Comparison of ENCODE assay signal across 10 mouse cellular contexts in the genomic region with DNA sequence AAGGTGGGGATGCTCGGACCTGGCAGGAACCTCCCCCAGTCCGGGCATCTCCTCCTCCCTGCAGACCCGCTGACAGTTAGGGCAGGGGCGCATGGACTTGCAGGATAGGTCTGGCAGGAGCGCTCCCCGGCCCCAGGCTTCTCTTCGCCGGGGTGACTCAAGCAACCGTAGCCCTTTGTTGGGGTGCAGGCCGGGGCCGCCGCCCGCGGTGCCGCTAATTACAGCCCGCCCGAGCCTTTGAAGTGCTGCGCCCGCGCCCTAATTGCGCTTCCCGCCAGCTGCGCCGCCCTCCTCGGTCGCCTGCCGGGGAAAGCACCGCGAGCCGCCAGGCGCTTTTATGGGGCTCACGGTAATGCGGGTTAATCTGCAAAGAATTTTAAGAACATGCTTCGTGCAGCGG. TPM values are rescaled to one million over a fixed set of nuclear protein-coding genes. Genes with fewer than 3 reads are reported as not detected.
A peak's percentile ranks its signal among the peaks of the same experiment; 100 is the strongest.
DNase-seq lines count a peak whose midpoint lies in the region; ATAC-seq and TF ChIP-seq lines count a peak whose summit lies in the region.
"Had no signal": no experiment of that assay in that cellular context is flagged by ENCODE, and none has a peak within 500 bp of the region (broad histone marks: within the 10 kb centered on the region; RNA-seq: fewer than 3 reads in every experiment).

No protein-coding gene starts in this region.

- 4% methylated on average over 35 of the region's 35 CpGs for WGBS in liver, embryonic 11.5 days
- under 1% methylated on average over 35 of the region's 35 CpGs for WGBS in embryonic facial prominence, embryonic 15.5 days
- under 1% methylated on average over 30 of the region's 35 CpGs for WGBS in limb, embryonic 14.5 days
- WGBS in stomach, embryonic 14.5 days: under 1% methylated on average over 35 of the region's 35 CpGs

- peak overlapping the region; percentile 22; the same call in 1 of the 2 replicates for H3K4me3 ChIP-seq in liver, embryonic 11.5 days (ENCODE audit: low read depth, low read length)
- H3K4me3 ChIP-seq in embryonic facial prominence, embryonic 15.5 days (replicated peaks): peak overlapping the region; percentile 35
- H3K4me3 ChIP-seq in limb, embryonic 14.5 days (replicated peaks; ENCODE audit: low read length): peak overlapping the region; percentile 34
- peak overlapping the region; percentile 25 for H3K4me3 ChIP-seq in stomach, embryonic 14.5 days (ENCODE audit: low read depth, low read length)

- ATAC-seq in liver, embryonic 11.5 days (replicated peaks; ENCODE audit: low FRiP score): no peak
- ATAC-seq in embryonic facial prominence, embryonic 15.5 days (ENCODE audit: insufficient number of reproducible peaks, low FRiP score, low TSS enrichment, low read depth): peak; percentile 10; the same call in 1 of the 2 replicates
- ATAC-seq in limb, embryonic 14.5 days (ENCODE audit: low FRiP score, low read depth): no peak; the same call in 1 of the 2 replicates
- ATAC-seq in stomach, embryonic 14.5 days (ENCODE audit: insufficient number of reproducible peaks, insufficient read depth, low FRiP score, low read depth): no peak

- no peak for DNase-seq in liver, embryonic 11.5 days (ENCODE audit: low spot score)
- DNase-seq in liver: no peak
- peak; percentile 36 for DNase-seq in limb, embryonic 14.5 days (ENCODE audit: low spot score)
- DNase-seq in cerebellum, adult 11-12 months: no peak
- DNase-seq in right cerebral cortex, postnatal 4 days: no peak
- DNase-seq in adrenal gland, postnatal 25 days: no peak
- DNase-seq: right cerebral cortex, adult 18-20 months had no signal

- no peak overlapping the region for H3K27ac ChIP-seq in liver, embryonic 11.5 days (ENCODE audit: low read depth, low read length)
- no peak overlapping the region for H3K27ac ChIP-seq in embryonic facial prominence, embryonic 15.5 days (replicated peaks)
- H3K27ac ChIP-seq in limb, embryonic 14.5 days (replicated peaks; ENCODE audit: low read depth, low read length): no peak overlapping the region
- no peak overlapping the region for H3K27ac ChIP-seq in stomach, embryonic 14.5 days (ENCODE audit: low read length)

- H3K9ac ChIP-seq in liver, embryonic 11.5 days (ENCODE audit: low read depth, low read length): no peak overlapping the region
- H3K9ac ChIP-seq in embryonic facial prominence, embryonic 15.5 days: 0 out of 2 replicates have a peak overlapping the region, but pooled peaks have one; percentile 10
- peak overlapping the region; percentile 36; the same call in 1 of the 2 replicates for H3K9ac ChIP-seq in limb, embryonic 14.5 days (ENCODE audit: low read depth, low read length, severe bottlenecking)
- no peak overlapping the region for H3K9ac ChIP-seq in stomach, embryonic 14.5 days (replicated peaks; ENCODE audit: low read depth, low read length)

- H3K36me3 ChIP-seq in liver, embryonic 11.5 days (ENCODE audit: control insufficient read depth, insufficient read depth, low read length): no peaks in the 10 kb centered on the region
- H3K36me3 ChIP-seq in embryonic facial prominence, embryonic 15.5 days: no peaks in the 10 kb centered on the region
- no peaks in the 10 kb centered on the region for H3K36me3 ChIP-seq in limb, embryonic 14.5 days (ENCODE audit: control insufficient read depth, insufficient read depth, low read length)
- no peaks in the 10 kb centered on the region for H3K36me3 ChIP-seq in stomach, embryonic 14.5 days (ENCODE audit: control insufficient read depth, insufficient read depth, low read length)

- H3K27me3 ChIP-seq in liver, embryonic 11.5 days (replicated peaks; ENCODE audit: control insufficient read depth, insufficient read depth, low read length): peaks cover 52% of the 10 kb centered on the region
- peaks cover 31% of the 10 kb centered on the region for H3K27me3 ChIP-seq in embryonic facial prominence, embryonic 15.5 days
- H3K27me3 ChIP-seq in limb, embryonic 14.5 days (ENCODE audit: control insufficient read depth, insufficient read depth, low read length): peaks cover 7% of the 10 kb centered on the region; the same call in 1 of the 2 replicates
- peaks cover 26% of the 10 kb centered on the region for H3K27me3 ChIP-seq in stomach, embryonic 14.5 days (ENCODE audit: control insufficient read depth, insufficient read depth, low read length)

- no peak for TF ChIP-seq POLR2A in limb, embryonic 14.5 days (IDR thresholded peaks at IDR 0.05; ENCODE audit: borderline replicate concordance, extremely low read depth, insufficient read depth, insufficient read length)

- H3K9me3 ChIP-seq in liver, embryonic 11.5 days (ENCODE audit: control insufficient read depth, low read length): no peaks in the 10 kb centered on the region
- no peaks in the 10 kb centered on the region for H3K9me3 ChIP-seq in embryonic facial prominence, embryonic 15.5 days (replicated peaks)
- no peaks in the 10 kb centered on the region for H3K9me3 ChIP-seq in limb, embryonic 14.5 days (ENCODE audit: control insufficient read depth, low read length)
- H3K9me3 ChIP-seq in stomach, embryonic 14.5 days (ENCODE audit: control insufficient read depth, low read depth, low read length): no peaks in the 10 kb centered on the region

- no peaks in the 10 kb centered on the region; the same call in 1 of the 2 replicates for H3K4me1 ChIP-seq in liver, embryonic 11.5 days (replicated peaks; ENCODE audit: control insufficient read depth, insufficient read depth, low read length)
- H3K4me1 ChIP-seq in embryonic facial prominence, embryonic 15.5 days: peaks cover 24% of the 10 kb centered on the region
- H3K4me1 ChIP-seq in limb, embryonic 14.5 days (ENCODE audit: control insufficient read depth, insufficient read depth, low read length): peaks cover 14% of the 10 kb centered on the region
- H3K4me1 ChIP-seq in stomach, embryonic 14.5 days (ENCODE audit: control insufficient read depth, insufficient read depth, low read length): peaks cover 7% of the 10 kb centered on the region; the same call in 1 of the 2 replicates

- peak overlapping the region; percentile 51 for H3K4me2 ChIP-seq in liver, embryonic 11.5 days
- H3K4me2 ChIP-seq in embryonic facial prominence, embryonic 15.5 days (replicated peaks): peak overlapping the region; percentile 70
- peak overlapping the region; percentile 80 for H3K4me2 ChIP-seq in limb, embryonic 14.5 days (replicated peaks; ENCODE audit: low read depth, low read length, severe bottlenecking)
- peak overlapping the region; percentile 56 for H3K4me2 ChIP-seq in stomach, embryonic 14.5 days (replicated peaks; ENCODE audit: low read depth, low read length)

RNA-seq across cellular contexts. Expression of gene Tspear, which starts 8.8 kb away (rescaled TPM):
- 0.16 TPM in 1 of 2 replicates, not detected in the other for polyA plus RNA-seq in liver, embryonic 11.5 days (2014; fragmentation: Nextera tagmentation; extraction: Ambion mirVana)
- 3.3 and 3.4 TPM in 2 replicates for polyA plus RNA-seq in embryonic facial prominence, embryonic 15.5 days (2015; fragmentation: Nextera tagmentation; extraction: Ambion mirVana)
- 2.0 TPM in 2 replicates for polyA plus RNA-seq in limb, embryonic 14.5 days (2012; rRNA removed)
- polyA plus RNA-seq in limb, embryonic 14.5 days (2014; fragmentation: Nextera tagmentation; extraction: Ambion mirVana): 1.1 and 1.5 TPM in 2 replicates
- polyA plus RNA-seq in stomach, embryonic 14.5 days (2014; fragmentation: Nextera tagmentation; extraction: Ambion mirVana): 0.71 and 1.2 TPM in 2 replicates
- 0.39 and 0.86 TPM in 2 replicates for total RNA-seq in adrenal gland, postnatal 25 days (2021)

RNA-seq across cellular contexts. Expression of gene Gm19402, which starts 13.0 kb away (rescaled TPM):
- polyA plus RNA-seq in liver, embryonic 11.5 days (2014; fragmentation: Nextera tagmentation; extraction: Ambion mirVana): not detected in 2 replicates
- 0.60 and 0.85 TPM in 2 replicates for polyA plus RNA-seq in embryonic facial prominence, embryonic 15.5 days (2015; fragmentation: Nextera tagmentation; extraction: Ambion mirVana)
- polyA plus RNA-seq in limb, embryonic 14.5 days (2012; rRNA removed): not detected in 2 replicates
- not detected in 2 replicates for polyA plus RNA-seq in limb, embryonic 14.5 days (2014; fragmentation: Nextera tagmentation; extraction: Ambion mirVana)
- polyA plus RNA-seq in stomach, embryonic 14.5 days (2014; fragmentation: Nextera tagmentation; extraction: Ambion mirVana): not detected in 2 replicates
- total RNA-seq in adrenal gland, postnatal 25 days (2021): not detected in 2 replicates
- total RNA-seq: hematopoietic stem cell, adult 5-6 weeks had no signal

RNA-seq across cellular contexts. Expression of gene Gm9508, which starts 19.5 kb away (rescaled TPM):
- not detected in 2 replicates for polyA plus RNA-seq in liver, embryonic 11.5 days (2014; fragmentation: Nextera tagmentation; extraction: Ambion mirVana)
- polyA plus RNA-seq in embryonic facial prominence, embryonic 15.5 days (2015; fragmentation: Nextera tagmentation; extraction: Ambion mirVana): 1.0 and 1.9 TPM in 2 replicates
- not detected in 2 replicates for polyA plus RNA-seq in limb, embryonic 14.5 days (2012; rRNA removed)
- not detected in 2 replicates for polyA plus RNA-seq in limb, embryonic 14.5 days (2014; fragmentation: Nextera tagmentation; extraction: Ambion mirVana)
- not detected in 2 replicates for polyA plus RNA-seq in stomach, embryonic 14.5 days (2014; fragmentation: Nextera tagmentation; extraction: Ambion mirVana)
- total RNA-seq in adrenal gland, postnatal 25 days (2021): not detected in 2 replicates
- total RNA-seq: hematopoietic stem cell, adult 5-6 weeks had no signal

RNA-seq across cellular contexts. Expression of gene Gm10272, which starts 28.9 kb away (rescaled TPM):
- not detected in 2 replicates for polyA plus RNA-seq in liver, embryonic 11.5 days (2014; fragmentation: Nextera tagmentation; extraction: Ambion mirVana)
- polyA plus RNA-seq in embryonic facial prominence, embryonic 15.5 days (2015; fragmentation: Nextera tagmentation; extraction: Ambion mirVana): 0.59 TPM in 1 of 2 replicates, not detected in the other
- not detected in 2 replicates for polyA plus RNA-seq in limb, embryonic 14.5 days (2012; rRNA removed)
- polyA plus RNA-seq in limb, embryonic 14.5 days (2014; fragmentation: Nextera tagmentation; extraction: Ambion mirVana): not detected in 2 replicates
- polyA plus RNA-seq in stomach, embryonic 14.5 days (2014; fragmentation: Nextera tagmentation; extraction: Ambion mirVana): not detected in 2 replicates
- total RNA-seq in adrenal gland, postnatal 25 days (2021): not detected in 2 replicates
- total RNA-seq: hematopoietic stem cell, adult 5-6 weeks had no signal

RNA-seq across cellular contexts. Expression of gene Gm10024, which starts 33.7 kb away (rescaled TPM):
- not detected in 2 replicates for polyA plus RNA-seq in liver, embryonic 11.5 days (2014; fragmentation: Nextera tagmentation; extraction: Ambion mirVana)
- 2.2 and 2.8 TPM in 2 replicates for polyA plus RNA-seq in embryonic facial prominence, embryonic 15.5 days (2015; fragmentation: Nextera tagmentation; extraction: Ambion mirVana)
- not detected in 2 replicates for polyA plus RNA-seq in limb, embryonic 14.5 days (2012; rRNA removed)
- polyA plus RNA-seq in limb, embryonic 14.5 days (2014; fragmentation: Nextera tagmentation; extraction: Ambion mirVana): 0.94 TPM in 1 of 2 replicates, not detected in the other
- not detected in 2 replicates for polyA plus RNA-seq in stomach, embryonic 14.5 days (2014; fragmentation: Nextera tagmentation; extraction: Ambion mirVana)
- total RNA-seq in adrenal gland, postnatal 25 days (2021): not detected in 2 replicates
- total RNA-seq: hematopoietic stem cell, adult 5-6 weeks had no signal

Comparison
In these comparisons a context has a peak if more than half of its experiments do, and no peak if none do; other contexts are left out.
1. H3K9ac ChIP-seq: peak in embryonic facial prominence, embryonic 15.5 days (single experiment) and limb, embryonic 14.5 days (single experiment); none in liver, embryonic 11.5 days (single experiment) and stomach, embryonic 14.5 days (single experiment).
2. Peak in every context shown above with its lines, with median percentiles within 50 percentile points of each other: H3K4me2 ChIP-seq and H3K4me3 ChIP-seq.